Mouse (Mus musculus) liver, embryonic 14.5 days (tissue): ENCODE measurements around the gene Olfr48.

Source experiments
- CTCF ChIP-seq: IDR thresholded peaks from 2 replicates; pipeline ENCODE4 v1.5.1; 2016; ENCODE audit warnings: antibody characterized with exemption, low read depth, control low read depth
- EP300 ChIP-seq: IDR thresholded peaks from 2 replicates; pipeline ENCODE4 v1.6.1; 2016; ENCODE audit warnings: antibody characterized with exemption, low read depth

DNA sequence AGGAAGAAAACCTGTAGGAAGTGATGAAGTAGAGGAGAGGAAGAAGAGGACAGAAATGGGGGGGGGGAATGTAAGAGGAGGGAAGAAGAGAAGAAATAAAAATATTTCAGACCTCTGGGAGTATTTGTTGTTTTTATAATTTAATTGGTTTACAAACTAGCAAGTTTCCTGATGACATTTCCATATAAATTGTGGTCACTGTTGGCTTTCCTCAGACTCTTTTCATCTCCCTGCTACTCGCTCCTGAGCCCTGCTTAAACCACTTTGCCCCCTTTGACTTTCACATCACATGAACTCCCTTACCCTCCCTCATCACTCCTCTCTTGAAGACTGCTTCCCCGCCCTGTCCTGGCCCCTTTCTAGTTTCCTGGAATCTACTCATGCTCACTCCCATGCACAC, 6.5 kb downstream of the Olfr48 start, which contains the start of gene Olfr1256:
- TF ChIP-seq EP300 (no peak), CTCF (no peak)
